Mouse (Mus musculus): Measurements from ENCODE around the gene Phf11d.
"Not testable (repeated sequence)": the region's sequence is repeated elsewhere in the genome, so short reads cannot be mapped to it uniquely, and the experiment has no call there.

Gene Phf11d

GRCm38 (mm10) chr14:59365244-59365644 is at the start of gene Phf11d:
TSS of gene Phf11d (minus strand) at chr14:59365470.
- peak; percentile 51 to 61 for DNase-seq

DNA sequence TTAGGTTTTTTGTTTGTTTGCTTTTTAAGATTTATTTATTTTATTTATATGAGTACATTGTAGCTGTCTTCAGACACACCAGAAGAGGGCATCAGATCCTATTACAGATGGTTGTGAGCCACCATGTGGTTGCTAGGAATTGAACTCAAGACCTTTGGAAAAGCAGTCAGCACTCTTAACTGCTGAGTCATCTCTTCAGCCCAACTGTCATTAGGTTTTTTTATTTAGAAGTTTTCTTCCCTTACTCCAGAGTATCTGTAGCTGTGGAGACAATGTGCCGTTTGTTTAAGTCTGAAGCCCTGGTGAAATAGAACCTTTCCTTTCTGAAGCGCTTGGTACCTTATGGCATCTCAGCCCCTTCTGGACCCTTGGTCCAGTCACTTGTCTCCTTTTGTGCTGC is 49.7 kb upstream of the Phf11d start:
- DNase-seq: not testable (repeated sequence)

DNA sequence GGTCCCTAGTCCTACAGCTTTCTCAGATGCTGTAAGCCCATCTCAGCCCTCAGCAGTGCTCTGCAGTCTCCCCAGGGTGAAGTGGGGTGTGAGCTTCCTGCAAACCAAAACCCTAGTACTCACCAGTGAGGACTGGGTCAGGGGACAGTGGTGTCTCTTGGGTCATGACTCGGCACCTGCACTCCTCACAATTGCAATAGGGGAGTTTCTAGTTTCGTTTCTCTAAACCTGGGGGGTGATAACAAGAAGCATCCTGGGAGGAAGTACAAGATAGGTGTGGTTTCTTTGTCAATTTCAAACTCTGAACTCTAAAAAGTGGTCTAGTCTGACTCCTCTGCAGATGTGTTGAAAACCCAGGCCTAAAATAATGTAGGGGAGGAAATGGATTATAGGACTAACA is 31.7 kb upstream of the Phf11d start:
- DNase-seq: no peak

DNA sequence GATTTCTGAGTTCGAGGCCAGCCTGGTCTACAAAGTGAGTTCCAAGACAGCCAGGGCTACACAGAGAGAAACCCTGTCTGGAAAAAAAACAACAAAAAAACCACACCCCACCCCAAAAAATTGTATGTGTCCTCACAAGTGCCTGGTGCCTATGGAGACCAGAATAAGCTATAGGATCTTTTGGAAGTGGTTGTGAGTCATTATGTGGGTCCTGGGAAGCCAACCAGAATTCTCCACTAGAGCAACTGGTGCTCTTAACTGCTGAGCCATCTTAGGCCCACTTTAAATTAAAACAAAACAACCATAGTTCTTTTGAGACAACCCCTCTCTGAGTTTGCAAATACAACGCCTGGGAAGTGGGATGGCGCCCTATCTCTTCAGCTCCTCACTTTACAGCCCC is 30.0 kb upstream of the Phf11d start, which contains the start of gene Phf11c:
Gene Phf11c (minus strand): TSS at position 101 of the 400 bp plus-strand sequence.
- no peak for DNase-seq

GRCm38 (mm10) chr14:59390181-59390580 is 24.9 kb upstream of the Phf11d start:
- DNase-seq: peak; percentile 4 to 47

GRCm38 (mm10) chr14:59389532-59389931 is 24.3 kb upstream of the Phf11d start:
- no peak for DNase-seq

DNA sequence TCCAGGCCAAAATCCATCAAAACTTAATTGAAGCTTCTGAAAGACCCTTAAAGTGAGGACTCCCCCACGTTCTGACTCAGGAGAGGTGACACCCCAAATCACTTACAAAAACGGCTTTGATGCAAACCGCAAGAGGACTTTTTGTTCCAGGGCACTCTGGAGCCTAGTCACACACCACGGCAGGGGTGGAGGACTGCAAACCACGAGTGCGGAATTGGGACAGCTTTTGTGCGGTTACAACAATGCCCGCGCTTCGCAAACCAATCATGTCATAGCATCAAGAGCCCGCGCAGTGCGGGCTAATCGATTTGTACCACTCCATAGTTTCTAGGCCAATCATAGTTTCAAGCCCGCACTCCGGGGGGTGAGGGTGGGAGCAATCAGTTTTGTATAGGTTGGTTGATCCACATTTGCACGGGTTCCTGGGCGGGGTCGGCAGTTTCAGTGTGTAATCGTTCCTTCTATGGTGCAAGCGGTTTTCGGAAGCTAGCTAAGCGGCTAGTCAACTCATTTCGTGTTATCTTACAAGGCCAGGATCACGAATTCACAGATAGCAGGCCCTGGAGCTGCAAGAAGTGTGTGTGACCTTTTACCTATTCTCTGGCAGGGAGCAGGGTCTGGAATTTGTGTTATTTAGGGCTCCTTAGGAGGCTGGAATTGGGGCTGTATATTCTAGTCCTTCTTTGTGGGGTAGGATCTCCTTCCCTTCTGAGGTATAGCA is 5.2 kb upstream of the Phf11d start:
- no peak for DNase-seq

- DNase-seq: no peak
These were observed 1.3 kb upstream of the Phf11d start for GRCm38 (mm10) chr14:59366386-59367105.

DNA sequence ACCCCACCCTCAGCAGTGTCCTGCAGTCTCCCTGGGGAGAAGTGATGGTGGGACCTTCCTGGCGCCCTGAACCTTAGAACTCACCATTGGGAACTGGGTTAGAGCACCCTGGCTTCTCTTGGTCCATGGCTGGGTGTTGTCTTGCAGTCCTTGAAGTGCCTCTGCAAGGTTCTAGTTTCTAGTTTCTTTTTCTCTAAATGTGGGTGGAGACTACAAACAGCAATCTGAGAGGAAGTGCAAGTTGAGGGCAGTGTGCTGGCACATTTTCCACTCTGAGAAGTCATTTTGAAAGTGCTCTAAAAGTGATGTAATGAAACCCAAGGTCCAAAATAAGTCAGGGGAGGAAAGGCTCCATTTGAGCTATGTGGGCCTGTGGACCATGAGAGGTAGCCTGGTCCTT is 24.1 kb downstream of the Phf11d start, which contains the start of gene Phf11b:
Gene Phf11b (minus strand): TSS at position 163 of the 400 bp plus-strand sequence.
- peak; percentile 6 to 17 for DNase-seq

- DNase-seq: no peak
These were observed 25.7 kb downstream of the Phf11d start for GRCm38 (mm10) chr14:59339541-59339940.

GRCm38 (mm10) chr14:59336056-59336455 is 29.2 kb downstream of the Phf11d start:
- DNase-seq: not testable (repeated sequence)

DNA sequence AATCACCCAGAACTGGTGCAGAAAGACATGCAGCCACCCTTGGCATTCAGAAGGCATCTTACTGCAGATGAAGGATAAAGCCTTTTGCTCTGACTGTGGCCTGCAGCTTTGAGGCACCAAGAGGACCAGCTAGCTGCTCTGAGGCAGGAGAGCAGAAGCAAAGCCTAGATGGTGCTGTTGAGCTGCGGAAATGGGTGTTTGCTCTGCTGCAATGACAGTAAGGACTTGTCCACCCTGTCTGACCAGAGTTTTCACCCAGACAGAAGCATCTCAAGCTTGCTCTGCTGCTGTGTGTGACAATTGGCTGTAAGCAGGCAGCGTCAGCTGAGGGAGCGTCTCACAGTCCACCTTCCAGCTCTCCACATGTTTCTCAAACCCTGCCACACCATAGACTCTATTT is 34.8 kb downstream of the Phf11d start:
- DNase-seq: peak in 1 of 2 experiments; percentile 19

DNA sequence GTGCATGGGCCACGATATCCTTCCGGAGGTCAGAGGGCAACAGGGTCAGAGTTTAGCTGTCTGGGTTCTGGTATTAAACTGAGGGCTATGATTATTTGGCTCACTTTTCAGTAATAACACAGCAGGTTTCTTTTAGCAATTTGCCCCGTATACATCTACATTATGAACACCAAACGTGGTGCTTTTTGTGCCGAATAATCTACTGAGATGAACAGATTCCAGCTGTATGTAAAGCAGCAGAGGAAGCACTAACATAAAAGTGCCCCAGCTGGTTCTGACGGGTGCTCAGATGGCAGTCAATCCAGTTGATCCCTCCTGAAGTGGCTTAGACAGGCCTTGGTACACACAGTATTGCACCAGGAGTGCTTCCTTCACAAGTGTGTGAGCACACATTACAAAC is 45.3 kb downstream of the Phf11d start:
- DNase-seq: not testable (repeated sequence)

- not testable (repeated sequence) for DNase-seq
These were observed 46.2 kb downstream of the Phf11d start for GRCm38 (mm10) chr14:59319036-59319435.

Data from kidney, adult 8-10 months (tissue).